Mouse (Mus musculus): ENCODE data around the gene Vmn2r88. TPM values are rescaled to one million over a fixed set of nuclear protein-coding genes. Genes with fewer than 3 reads are reported as not detected.
"Not testable (repeated sequence)": the region's sequence is repeated elsewhere in the genome, so short reads cannot be mapped to it uniquely, and the experiment has no call there.

The Vmn2r88 gene
- not detected for total RNA-seq (2021)
- long read RNA-seq, experiment 1: 0 reads
- long read RNA-seq, experiment 2: 0 reads

- no peak for DNase-seq
These were observed at the start of gene Vmn2r88 for GRCm38 (mm10) chr14:51410520-51410919. TSS of gene Vmn2r88 (plus strand) at chr14:51410820.

DNA sequence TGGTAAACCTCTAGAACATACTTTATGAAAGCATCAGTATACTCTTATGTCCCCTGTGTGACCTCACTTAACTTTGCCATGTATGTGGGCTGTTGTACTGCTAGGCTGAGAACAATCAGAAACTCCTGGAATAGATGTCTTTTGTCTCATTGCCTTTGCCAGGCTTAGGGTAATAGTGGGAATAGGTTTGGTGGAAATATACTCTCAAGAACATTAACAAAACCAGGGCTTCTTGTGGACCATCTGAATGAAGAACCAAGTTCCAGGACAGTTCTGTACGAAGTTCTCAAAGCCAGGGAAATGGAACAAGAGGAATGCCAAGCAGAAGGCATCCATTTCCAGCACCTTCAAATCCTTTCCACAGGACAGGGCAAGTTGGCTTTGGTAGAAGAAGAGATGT is 49.2 kb upstream of the Vmn2r88 start, which contains the start of gene Gm7247:
Gene Gm7247, plus strand, starts transcription at position 301 of the 400 bp plus-strand sequence.
- no peak for DNase-seq

GRCm38 (mm10) chr14:51382805-51383204 is 27.8 kb upstream of the Vmn2r88 start:
- DNase-seq: no peak

- no peak for DNase-seq
These were observed 26.3 kb upstream of the Vmn2r88 start for GRCm38 (mm10) chr14:51384351-51384750.

GRCm38 (mm10) chr14:51385741-51386140 is 24.9 kb upstream of the Vmn2r88 start:
- no peak for DNase-seq

GRCm38 (mm10) chr14:51387768-51388167 is 22.9 kb upstream of the Vmn2r88 start:
- no peak for DNase-seq

- DNase-seq: no peak
These were observed 22.4 kb upstream of the Vmn2r88 start for GRCm38 (mm10) chr14:51388222-51388621.

GRCm38 (mm10) chr14:51423885-51424284 is 13.3 kb downstream of the Vmn2r88 start:
- no peak for DNase-seq

DNA sequence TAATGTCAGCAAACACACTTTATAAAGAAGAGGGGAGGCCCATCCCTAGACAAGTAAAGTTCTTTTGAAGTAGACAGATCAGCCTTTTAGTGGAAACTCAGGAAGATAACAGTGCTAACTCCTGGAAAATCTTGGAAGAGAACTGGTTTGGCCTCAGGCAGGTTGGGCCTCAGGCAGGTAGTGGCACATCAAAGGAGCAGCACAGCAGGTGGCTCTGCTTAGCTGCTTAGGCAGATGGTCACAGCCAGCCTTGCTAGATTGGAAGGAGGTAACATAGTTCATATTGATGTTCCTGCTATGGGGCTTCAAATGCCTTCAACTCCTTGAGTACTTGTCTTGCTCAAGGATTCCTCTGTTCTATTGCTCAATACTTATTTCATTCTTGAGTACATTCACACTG is 19.5 kb downstream of the Vmn2r88 start:
- not testable (repeated sequence) for DNase-seq

DNA sequence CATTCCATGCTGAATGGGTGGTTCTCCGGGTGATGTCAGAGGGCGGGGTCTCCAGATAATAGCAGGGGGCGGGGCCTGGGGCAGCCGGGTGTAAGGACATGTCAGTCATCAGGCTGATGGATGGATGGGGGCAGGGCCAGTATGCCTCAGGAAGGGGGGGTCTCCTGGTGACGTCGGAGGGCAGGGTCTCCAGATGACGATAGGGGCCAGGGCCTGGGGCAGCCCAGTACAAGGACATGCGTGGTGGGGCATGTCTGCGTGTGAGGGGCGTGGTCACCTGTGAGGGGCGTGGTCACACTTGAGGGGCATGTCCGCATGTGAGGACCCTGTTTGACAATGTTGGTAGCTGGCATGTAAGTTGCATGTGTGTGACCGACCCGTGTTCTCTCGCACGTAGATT is 23.9 kb downstream of the Vmn2r88 start:
- no peak for DNase-seq

- no peak for DNase-seq
These were observed 24.4 kb downstream of the Vmn2r88 start for GRCm38 (mm10) chr14:51435020-51435419.

DNA sequence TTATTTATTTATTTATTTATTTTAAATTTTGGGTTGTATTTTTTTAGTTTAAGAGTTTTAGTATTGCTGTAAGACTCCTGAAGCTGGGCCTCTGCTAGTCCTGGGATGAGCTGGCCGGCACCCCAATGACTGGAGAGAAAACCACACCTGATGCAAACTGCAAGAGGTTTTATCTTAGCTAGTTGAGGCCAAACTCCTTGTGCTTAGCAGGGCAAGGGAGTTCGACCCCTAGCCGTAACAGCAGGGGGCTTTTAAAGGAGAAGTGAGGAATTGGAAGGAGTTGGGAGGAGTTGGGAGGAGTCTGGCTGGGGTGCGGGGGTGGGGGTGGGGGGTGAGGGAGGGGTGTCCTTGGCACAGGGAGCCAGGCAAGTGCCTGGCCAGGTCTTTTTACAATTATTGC is 28.3 kb downstream of the Vmn2r88 start:
- DNase-seq: no peak

GRCm38 (mm10) chr14:51451557-51451956 is 40.9 kb downstream of the Vmn2r88 start, which contains the start of gene Vmn2r89:
TSS of gene Vmn2r89 (plus strand) at chr14:51451857.
- not testable (repeated sequence) for DNase-seq

Other genes with a start within 250 kb of the Vmn2r88 start
- gene Rnase2b, start 248.6 kb upstream of the Vmn2r88 start, total RNA-seq (2021): not detected
- gene Ang2, start 211.7 kb upstream of the Vmn2r88 start, total RNA-seq (2021): not detected
- not detected for gene Ear14, start 207.4 kb upstream of the Vmn2r88 start, total RNA-seq (2021)
- 10 to 100 TPM in 1 of 2 experiments, 1 to 10 TPM in 1; 4.7 to 13.6 TPM for gene Rnase2a, start 154.7 kb upstream of the Vmn2r88 start, total RNA-seq (2021)
- not detected for gene Gm7247, start 49.1 kb upstream of the Vmn2r88 start, total RNA-seq (2021)
- not detected for gene Vmn2r89, start 41.0 kb downstream of the Vmn2r88 start, total RNA-seq (2021)
- not detected for gene Gm5622, start 142.0 kb downstream of the Vmn2r88 start, total RNA-seq (2021)
- gene Gm17175, start 163.2 kb downstream of the Vmn2r88 start, total RNA-seq (2021): not detected
- gene Gm17174, start 181.3 kb downstream of the Vmn2r88 start, total RNA-seq (2021): not detected
- not detected for gene Gm17078, start 200.5 kb downstream of the Vmn2r88 start, total RNA-seq (2021)
- gene Gm4181, start 224.8 kb downstream of the Vmn2r88 start, total RNA-seq (2021): not detected